Mouse (Mus musculus) embryonic facial prominence, embryonic 15.5 days (tissue): Measurements from ENCODE around the gene Abcb11. TPM values are rescaled to one million over a fixed set of nuclear protein-coding genes. Genes with fewer than 3 reads are reported as not detected.
"Not testable (repeated sequence)": the region's sequence is repeated elsewhere in the genome, so short reads cannot be mapped to it uniquely, and the experiment has no call there.

Experiments
- ATAC-seq: fragments of 200-750 bp; cut with Nextera tagmentation; 2 replicates; pipeline ENCODE4 v1.8.0; 2017; ENCODE audit warnings: low read depth, moderate TSS enrichment; ENCODE audit not compliant: insufficient number of reproducible peaks, low FRiP score, low TSS enrichment
- H3K27ac ChIP-seq: fragments of 300-500 bp; sonication (generic); replicated peaks from 2 replicates; pipeline ENCODE4 v1.5.1; 2015; ENCODE audit warnings: mild to moderate bottlenecking, inconsistent platforms
- H3K27me3 ChIP-seq: fragments of 300-500 bp; sonication (generic); 2 replicates; pipeline ENCODE4 v1.6.1; 2015; ENCODE audit warnings: inconsistent platforms
- H3K36me3 ChIP-seq: fragments of 300-500 bp; sonication (generic); 2 replicates; pipeline ENCODE4 v1.6.1; 2015; ENCODE audit warnings: mild to moderate bottlenecking, inconsistent platforms
- H3K4me1 ChIP-seq: fragments of 300-500 bp; sonication (generic); 2 replicates; pipeline ENCODE4 v1.6.1; 2015; ENCODE audit warnings: inconsistent platforms
- H3K4me2 ChIP-seq: fragments of 300-500 bp; sonication (generic); replicated peaks from 2 replicates; pipeline ENCODE4 v1.6.1; 2015; ENCODE audit warnings: mild to moderate bottlenecking, inconsistent platforms
- H3K4me3 ChIP-seq: fragments of 300-500 bp; sonication (generic); replicated peaks from 2 replicates; pipeline ENCODE4 v1.5.1; 2015; ENCODE audit warnings: mild to moderate bottlenecking, inconsistent platforms
- H3K9ac ChIP-seq: fragments of 300-500 bp; sonication (generic); 2 replicates; pipeline ENCODE4 v1.6.1; 2015; ENCODE audit warnings: inconsistent platforms
- H3K9me3 ChIP-seq: fragments of 300-500 bp; sonication (generic); replicated peaks from 2 replicates; pipeline ENCODE4 v1.6.1; 2016; ENCODE audit warnings: inconsistent platforms
- WGBS: fragments of 180-500 bp; shearing (Covaris S2); methylation state at CpG from one replicate; pipeline ENCODE4 v1.1.7; 2015; 5-methylcytosine and 5-hydroxymethylcytosine counted together
- polyA plus RNA-seq: library from polyadenylated mRNA; unstranded; fragments of >200 nt; fragmentation: Nextera tagmentation; extraction: Ambion mirVana; gene quantifications from 2 replicates; pipeline ENCODE4 v1.2.1, GENCODE M21; 2015

Gene Abcb11
- polyA plus RNA-seq: 0.03 and 0.13 TPM in 2 replicates

DNA sequence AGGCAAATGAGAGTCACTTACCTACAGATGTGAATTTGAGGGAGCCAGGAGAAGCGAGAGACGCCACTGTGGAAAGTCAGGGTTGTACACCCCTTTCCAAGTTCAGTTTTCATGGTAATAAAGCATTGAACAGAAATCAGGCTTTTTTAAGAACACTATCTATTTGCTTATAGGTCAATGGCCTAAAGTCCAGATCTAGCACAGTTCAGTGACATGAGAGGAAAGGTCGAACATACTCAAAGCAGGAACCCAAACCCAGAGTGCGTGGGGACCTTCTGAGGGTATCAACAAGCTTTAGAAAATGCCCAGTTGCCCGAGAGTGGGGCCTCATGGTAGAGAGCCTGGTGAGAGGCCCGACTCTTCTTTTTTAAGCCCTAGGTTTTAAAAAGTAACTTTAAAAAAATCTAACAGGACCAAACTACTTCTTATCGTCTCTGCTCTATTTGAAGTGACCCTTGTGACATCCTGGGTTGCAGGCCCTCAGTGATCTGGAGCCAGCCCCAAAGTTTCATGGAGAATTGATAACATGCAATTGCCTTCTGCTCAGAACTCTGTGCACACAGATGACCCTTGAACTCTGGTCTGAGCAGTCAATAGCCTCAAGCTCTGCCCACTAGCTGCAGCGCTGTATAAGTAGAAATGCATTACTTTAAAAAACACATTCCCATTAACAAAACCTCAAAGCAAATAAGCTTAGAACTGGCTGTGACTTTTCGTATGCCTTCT, at the start of gene Abcb11:
Gene Abcb11 (minus strand): TSS at position 121 of the 726 bp plus-strand sequence.
- Histone ChIP-seq H3K36me3 (no peaks in the 10 kb centered on the region), H3K4me2 (no peak within 1 kb of the TSS), H3K27ac (no peak within 1 kb of the TSS), H3K4me3 (no peak within 1 kb of the TSS), H3K9ac (no peak within 1 kb of the TSS), H3K9me3 (no peaks in the 10 kb centered on the region), H3K4me1 (no peaks in the 10 kb centered on the region), H3K27me3 (no peaks in the 10 kb centered on the region)
- no peak for ATAC-seq
- 80% methylated on average over 9 of the region's 9 CpGs for WGBS

DNA sequence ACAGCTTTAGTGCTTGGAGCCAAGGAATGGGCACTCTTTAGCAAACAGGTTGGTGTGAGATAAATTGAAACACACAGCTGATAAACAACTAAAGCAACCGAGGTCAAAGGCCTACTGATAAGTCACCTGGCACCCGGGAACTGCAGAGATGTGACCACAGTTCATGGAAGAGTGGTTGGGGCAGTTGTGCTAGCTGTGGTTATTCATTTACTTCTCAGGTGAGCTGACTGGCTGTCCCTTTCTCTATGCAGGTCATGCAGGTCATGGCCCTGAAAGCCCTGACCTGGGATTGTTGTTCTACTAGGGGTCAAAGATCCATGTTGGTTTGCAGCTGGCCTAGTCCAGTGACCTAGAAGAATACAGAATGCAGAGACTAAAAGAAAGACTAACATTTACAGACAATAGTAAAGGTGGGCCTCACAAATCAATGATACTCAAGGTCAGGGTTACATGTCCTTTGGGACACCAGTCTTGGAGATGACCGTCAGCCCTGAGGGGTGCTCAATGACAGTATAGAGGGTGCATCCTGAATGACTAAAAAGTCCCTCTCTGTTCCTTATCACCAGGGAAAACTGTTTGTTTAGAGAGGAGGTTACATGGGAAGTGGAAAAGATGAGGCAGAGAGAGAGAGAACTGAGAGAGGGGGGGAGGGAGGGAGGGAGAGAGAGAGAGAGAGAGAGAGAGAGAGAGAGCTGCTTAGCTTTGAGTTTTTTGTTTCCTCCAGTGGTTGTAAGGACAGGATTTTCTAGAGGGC, 43.9 kb upstream of the Abcb11 start:
- Histone ChIP-seq H3K9ac (no peak overlapping the region), H3K36me3 (no peaks in the 10 kb centered on the region), H3K4me1 (no peaks in the 10 kb centered on the region), H3K4me2 (no peak overlapping the region), H3K9me3 (no peaks in the 10 kb centered on the region), H3K4me3 (no peak overlapping the region), H3K27ac (no peak overlapping the region), H3K27me3 (no peaks in the 10 kb centered on the region)
- 85% methylated on average over 3 of the region's 3 CpGs for WGBS
- no peak for ATAC-seq

DNA sequence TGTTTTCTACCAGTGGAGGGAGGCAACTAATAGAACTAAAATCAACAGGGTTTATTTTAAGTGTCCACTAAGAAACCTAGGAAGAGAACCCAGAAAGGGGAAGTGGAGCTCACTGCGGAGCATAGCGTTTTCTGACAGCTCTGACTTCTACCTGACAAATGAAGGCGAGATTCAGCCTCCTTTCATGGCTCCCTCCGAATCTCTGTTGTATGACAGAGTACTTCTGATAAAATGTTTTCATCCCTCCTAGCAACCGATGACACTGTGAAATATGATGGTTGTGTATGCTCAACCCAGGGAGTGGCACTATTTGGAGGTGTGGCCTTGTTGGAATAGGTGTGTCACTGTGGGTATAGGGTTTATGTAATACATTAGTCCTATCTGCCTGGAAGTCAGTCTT, 40.4 kb upstream of the Abcb11 start:
- 86% methylated on average over 5 of the region's 5 CpGs for WGBS
- no peak overlapping the region for H3K4me3 ChIP-seq
- no peak overlapping the region for H3K9ac ChIP-seq
- no peak overlapping the region for H3K27ac ChIP-seq
- no peaks in the 10 kb centered on the region for H3K36me3 ChIP-seq
- no peaks in the 10 kb centered on the region for H3K4me1 ChIP-seq
- no peaks in the 10 kb centered on the region for H3K9me3 ChIP-seq
- no peak overlapping the region for H3K4me2 ChIP-seq
- ATAC-seq: no peak
- H3K27me3 ChIP-seq: no peaks in the 10 kb centered on the region

DNA sequence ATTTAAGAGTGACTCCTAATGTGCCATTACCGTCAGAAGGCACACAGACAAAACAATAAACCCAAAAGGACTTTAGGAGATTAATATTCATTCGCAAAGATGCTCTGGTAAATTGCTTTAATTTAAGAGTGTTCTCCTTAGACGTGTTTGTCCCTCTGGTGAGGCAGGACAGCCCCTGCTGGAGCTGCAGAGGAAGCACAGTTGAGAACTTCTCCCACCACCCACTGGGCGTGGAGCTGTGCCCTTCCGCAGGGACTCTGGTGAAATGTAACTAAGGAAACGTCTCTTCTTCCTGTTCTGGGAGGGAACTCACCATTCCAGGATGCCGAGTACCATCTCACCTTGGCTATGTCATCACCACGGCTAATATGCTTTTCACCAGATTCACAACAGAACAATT, 39.3 kb upstream of the Abcb11 start:
- H3K27me3 ChIP-seq: no peaks in the 10 kb centered on the region
- H3K4me2 ChIP-seq: no peak overlapping the region
- no peaks in the 10 kb centered on the region for H3K36me3 ChIP-seq
- H3K27ac ChIP-seq: no peak overlapping the region
- ATAC-seq: no peak
- H3K4me3 ChIP-seq: no peak overlapping the region
- no peaks in the 10 kb centered on the region for H3K9me3 ChIP-seq
- no peaks in the 10 kb centered on the region for H3K4me1 ChIP-seq
- H3K9ac ChIP-seq: no peak overlapping the region
- WGBS: 46% methylated on average over 8 of the region's 8 CpGs

DNA sequence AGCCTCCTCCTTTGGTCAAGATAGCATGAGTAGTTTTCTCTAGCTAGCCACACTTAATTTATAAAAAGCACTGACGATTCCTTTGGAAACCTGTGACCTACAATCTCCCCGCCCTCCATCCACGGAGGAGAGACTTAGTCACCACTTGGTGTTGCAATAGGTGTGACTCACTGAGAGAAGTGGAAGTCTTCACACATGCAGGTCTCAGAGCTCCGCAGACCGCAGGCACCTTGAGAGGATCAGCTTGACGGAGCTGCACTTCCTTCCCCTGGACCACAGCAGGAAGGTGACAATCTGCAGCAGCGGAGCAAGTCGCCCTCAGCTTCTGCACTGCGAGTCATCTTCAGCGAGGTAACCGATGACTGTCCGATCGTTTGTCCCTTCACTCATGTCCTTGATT, 37.9 kb upstream of the Abcb11 start, which contains the start of gene Dhrs9:
Gene Dhrs9 (plus strand): TSS at position 165 of the 400 bp plus-strand sequence.
- Histone ChIP-seq H3K36me3 (no peaks in the 10 kb centered on the region), H3K4me2 (no peak within 1 kb of the TSS), H3K27ac (no peak within 1 kb of the TSS), H3K9ac (no peak within 1 kb of the TSS), H3K27me3 (no peaks in the 10 kb centered on the region), H3K4me1 (no peaks in the 10 kb centered on the region), H3K9me3 (no peaks in the 10 kb centered on the region), H3K4me3 (no peak within 1 kb of the TSS)
- ATAC-seq: no peak
- WGBS: 74% methylated on average over 13 of the region's 13 CpGs

DNA sequence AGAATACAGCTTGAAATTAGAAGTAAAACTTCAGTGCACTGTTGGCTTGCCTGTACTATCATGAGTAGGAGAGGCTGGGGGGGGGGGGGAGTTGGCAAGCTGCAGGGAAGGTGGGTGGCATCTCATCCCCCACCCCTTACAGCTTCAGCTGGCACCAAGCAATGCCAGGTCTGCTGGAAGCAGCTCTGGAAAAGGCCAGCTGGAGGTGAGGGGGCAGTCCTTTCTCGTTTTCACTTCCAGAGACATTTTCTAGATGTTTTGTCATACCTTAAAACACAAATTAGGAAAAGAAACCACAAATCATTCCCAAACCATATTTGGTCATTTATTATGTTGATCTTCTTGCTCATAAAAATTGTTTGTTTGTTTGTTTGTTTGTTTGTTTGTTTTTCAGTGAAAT, 37.4 kb upstream of the Abcb11 start:
- no peaks in the 10 kb centered on the region for H3K9me3 ChIP-seq
- no peak overlapping the region for H3K9ac ChIP-seq
- no peaks in the 10 kb centered on the region for H3K27me3 ChIP-seq
- ATAC-seq: no peak
- no peaks in the 10 kb centered on the region for H3K4me1 ChIP-seq
- WGBS: 46% methylated on average over 1 of the region's 1 CpGs
- H3K36me3 ChIP-seq: no peaks in the 10 kb centered on the region
- H3K27ac ChIP-seq: no peak overlapping the region
- no peak overlapping the region for H3K4me2 ChIP-seq
- no peak overlapping the region for H3K4me3 ChIP-seq

DNA sequence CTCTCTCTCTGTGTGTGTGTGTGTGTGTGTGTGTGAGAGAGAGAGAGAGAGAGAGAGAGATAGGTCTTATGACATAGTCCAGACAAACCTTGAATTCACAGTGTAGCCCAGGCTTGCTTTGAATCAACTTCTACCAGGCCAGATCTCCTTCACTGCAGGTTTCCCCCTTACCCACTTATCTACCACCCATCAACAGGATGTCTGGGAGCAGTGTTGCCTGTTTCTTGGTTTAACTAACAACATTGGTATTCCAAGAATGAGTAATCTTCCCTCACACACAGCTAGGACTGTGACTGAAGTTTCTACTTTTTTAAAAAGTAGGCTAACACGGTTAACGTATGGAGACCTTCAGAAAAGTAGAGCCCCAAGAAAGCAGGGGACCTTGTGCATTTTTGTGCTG, 34.4 kb upstream of the Abcb11 start:
- H3K27ac ChIP-seq: no peak overlapping the region
- no peaks in the 10 kb centered on the region for H3K36me3 ChIP-seq
- H3K4me1 ChIP-seq: no peaks in the 10 kb centered on the region
- ATAC-seq: no peak
- no peak overlapping the region for H3K4me2 ChIP-seq
- H3K9ac ChIP-seq: no peak overlapping the region
- 64% methylated on average over 2 of the region's 2 CpGs for WGBS
- H3K4me3 ChIP-seq: no peak overlapping the region
- H3K27me3 ChIP-seq: no peaks in the 10 kb centered on the region
- no peaks in the 10 kb centered on the region for H3K9me3 ChIP-seq

DNA sequence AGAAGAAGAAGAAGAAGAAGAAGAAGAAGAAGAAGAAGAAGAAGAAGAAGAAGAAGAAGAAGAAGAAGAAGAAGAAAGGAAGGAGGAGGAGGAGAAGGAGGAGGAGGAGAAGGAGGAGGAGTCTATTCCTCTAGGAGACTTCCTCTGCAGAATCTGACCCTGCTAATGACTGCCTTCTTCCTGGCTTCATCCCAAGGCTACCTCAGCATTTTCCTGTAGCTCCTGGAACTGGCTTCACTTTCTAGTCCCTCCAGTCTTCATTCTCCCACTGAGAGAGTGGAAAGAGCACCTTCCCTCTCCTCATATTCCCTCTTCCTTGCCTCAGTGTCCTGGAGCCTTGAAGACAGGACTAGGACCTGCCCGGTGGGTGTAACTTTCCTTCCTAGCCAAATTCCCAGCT, 22.9 kb upstream of the Abcb11 start:
- Histone ChIP-seq H3K27ac (no peak overlapping the region), H3K9ac (no peak overlapping the region), H3K4me1 (no peaks in the 10 kb centered on the region), H3K27me3 (no peaks in the 10 kb centered on the region), H3K4me3 (no peak overlapping the region), H3K9me3 (no peaks in the 10 kb centered on the region), H3K4me2 (no peak overlapping the region), H3K36me3 (no peaks in the 10 kb centered on the region)
- no peak for ATAC-seq
- WGBS: 95% methylated on average over 1 of the region's 1 CpGs

DNA sequence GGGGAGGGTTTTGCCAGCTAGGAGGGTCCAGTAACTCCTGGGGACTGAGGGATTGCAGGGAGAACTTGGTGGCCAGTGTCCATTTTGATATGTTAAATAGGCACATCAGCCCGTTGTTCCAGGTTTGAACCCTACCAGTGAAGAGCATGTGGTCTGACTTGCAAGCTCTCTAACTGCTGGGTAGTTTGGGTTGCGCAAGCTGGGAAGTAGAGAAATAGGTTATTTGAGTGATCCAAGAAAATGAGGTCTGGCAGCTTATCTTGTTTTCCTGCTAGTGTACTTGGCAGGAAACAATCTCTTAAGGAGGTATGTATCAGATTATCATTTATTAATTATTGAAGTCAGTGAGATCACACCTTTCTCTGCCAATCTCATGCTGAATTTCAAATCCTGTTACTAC, 22.4 kb upstream of the Abcb11 start:
- H3K4me1 ChIP-seq: no peaks in the 10 kb centered on the region
- H3K9me3 ChIP-seq: no peaks in the 10 kb centered on the region
- ATAC-seq: no peak
- no peak overlapping the region for H3K27ac ChIP-seq
- no peak overlapping the region for H3K4me2 ChIP-seq
- no peaks in the 10 kb centered on the region for H3K27me3 ChIP-seq
- no peaks in the 10 kb centered on the region for H3K36me3 ChIP-seq
- WGBS: 83% methylated on average over 2 of the region's 2 CpGs
- H3K9ac ChIP-seq: no peak overlapping the region
- H3K4me3 ChIP-seq: no peak overlapping the region

DNA sequence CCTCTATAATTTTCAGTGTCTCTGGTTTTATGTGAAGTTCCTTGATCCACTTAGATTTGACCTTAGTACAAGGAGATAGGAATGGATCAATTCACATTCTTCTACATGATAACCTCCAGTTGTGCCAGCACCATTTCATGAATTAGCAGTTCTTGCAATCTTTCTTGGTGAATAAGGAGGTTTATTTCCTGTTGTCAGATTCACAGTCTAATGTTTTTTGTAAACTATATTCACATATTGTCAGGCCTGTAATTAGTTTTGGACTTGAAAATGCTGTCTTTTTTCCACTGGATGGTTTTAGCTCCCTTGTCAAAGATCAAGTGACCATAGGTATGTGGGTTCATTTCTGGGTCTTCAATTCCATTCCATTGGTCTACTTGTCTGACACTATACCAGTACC, 13.0 kb upstream of the Abcb11 start:
- not testable (repeated sequence) for H3K4me1 ChIP-seq, H3K4me3 ChIP-seq, H3K27me3 ChIP-seq, H3K9ac ChIP-seq, H3K36me3 ChIP-seq, H3K9me3 ChIP-seq, H3K27ac ChIP-seq, H3K4me2 ChIP-seq
- ATAC-seq: peak; percentile 100

DNA sequence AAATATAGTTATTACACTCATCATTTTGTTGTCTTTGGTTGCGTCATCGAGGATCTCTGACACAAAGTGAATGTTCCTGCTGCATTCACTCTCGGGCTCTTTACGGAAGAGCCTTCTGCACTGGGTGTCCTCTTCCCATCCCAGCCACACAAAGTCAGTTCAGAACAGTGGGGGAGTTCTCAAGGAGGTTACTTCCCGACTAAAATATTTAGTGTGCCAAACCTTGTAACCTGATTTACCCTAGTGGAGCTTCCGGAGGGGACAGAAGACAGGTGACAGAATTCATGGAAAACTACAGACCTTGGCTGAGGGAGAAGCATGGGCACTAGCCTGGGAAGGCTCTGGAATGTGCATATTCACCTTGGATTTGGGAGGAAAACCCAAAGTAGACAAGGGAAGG, 910 bp downstream of the Abcb11 start:
- ATAC-seq: no peak
- Histone ChIP-seq H3K9me3 (no peaks in the 10 kb centered on the region), H3K27ac (no peak overlapping the region), H3K27me3 (no peaks in the 10 kb centered on the region), H3K4me3 (no peak overlapping the region), H3K36me3 (no peaks in the 10 kb centered on the region), H3K9ac (no peak overlapping the region), H3K4me1 (no peaks in the 10 kb centered on the region), H3K4me2 (no peak overlapping the region)
- WGBS: 90% methylated on average over 6 of the region's 6 CpGs

DNA sequence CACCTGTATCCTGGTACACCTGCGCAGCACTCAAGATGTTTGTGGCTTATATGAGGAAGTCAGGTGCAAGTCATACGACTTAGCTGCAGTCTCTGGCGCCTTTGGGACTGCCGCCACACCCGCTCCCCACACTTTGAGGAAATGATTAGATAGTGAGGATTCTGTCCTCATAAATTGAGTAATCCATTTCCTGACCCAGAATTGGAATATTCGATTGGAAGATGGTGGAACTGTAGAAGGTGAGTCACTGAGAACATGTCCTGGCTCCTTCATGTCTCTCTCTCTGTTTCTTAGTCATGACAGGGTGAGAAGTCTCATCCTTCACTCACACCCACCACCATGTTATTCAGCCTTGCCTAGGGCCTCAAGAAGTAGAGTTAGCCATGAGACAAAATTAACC, 10.9 kb downstream of the Abcb11 start:
- not testable (repeated sequence) for H3K36me3 ChIP-seq, ATAC-seq
- WGBS: 80% methylated on average over 6 of the region's 6 CpGs

More for the DNA sequence above, 10.9 kb downstream of the Abcb11 start:
- H3K4me2 ChIP-seq, H3K4me1 ChIP-seq, H3K9me3 ChIP-seq, H3K9ac ChIP-seq, H3K27ac ChIP-seq, H3K27me3 ChIP-seq, H3K4me3 ChIP-seq: not testable (repeated sequence)
